Mouse (Mus musculus): Measurements from ENCODE around the gene Olig3.

Olig3 gene

DNA sequence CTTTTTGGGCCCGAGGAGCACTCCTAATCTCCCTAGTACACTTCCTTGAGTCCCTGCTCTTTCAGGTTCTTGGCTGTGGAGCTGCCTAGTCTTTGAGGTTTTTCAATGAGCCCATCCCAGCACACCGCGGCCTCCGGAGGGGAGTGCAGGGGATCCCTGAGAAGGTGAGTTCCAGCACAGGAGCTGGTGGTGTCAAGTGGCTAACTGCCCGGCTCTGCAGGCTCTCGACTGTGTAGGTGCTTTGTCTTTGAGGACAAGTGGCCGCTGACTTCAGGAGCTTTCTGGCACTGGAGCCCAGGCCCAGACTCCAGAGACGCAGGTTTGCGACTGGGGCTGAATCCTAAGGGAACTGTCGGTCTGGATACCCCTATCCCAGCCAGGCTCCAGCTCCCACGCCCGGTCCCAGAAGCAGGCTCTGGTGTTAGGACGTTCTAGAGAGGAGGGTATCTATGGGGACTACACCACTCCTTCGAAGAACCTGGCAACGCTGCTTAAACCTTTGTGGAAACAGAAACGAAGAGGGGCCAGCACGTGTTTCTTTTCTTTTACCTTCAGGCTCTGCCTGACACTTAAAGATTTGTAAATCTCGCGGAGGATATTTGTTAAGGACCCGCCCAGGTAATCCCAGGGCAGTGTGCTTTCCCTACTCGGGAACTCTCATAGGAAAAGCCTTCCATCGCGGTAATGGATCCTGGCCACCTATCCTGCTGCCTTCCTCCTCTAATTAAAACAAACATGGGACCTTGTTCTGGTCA, 5.4 kb downstream of the Olig3 start:
- DNase-seq, result peak; percentile 81

DNA sequence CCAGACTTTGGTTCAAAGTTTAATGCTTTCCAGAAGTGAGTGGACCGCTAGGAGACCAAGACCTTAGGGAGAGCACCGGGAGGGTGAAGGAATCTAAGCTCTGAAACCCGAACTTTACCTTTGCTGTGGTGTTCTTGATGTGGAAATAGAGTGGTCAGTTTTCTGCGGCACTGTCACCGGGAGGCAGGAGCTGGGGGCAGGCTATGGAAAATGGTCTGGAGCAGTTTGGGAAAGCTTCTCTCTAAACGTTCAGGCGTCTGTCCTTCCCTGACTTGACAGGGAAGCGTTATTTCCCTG, 5.9 kb downstream of the Olig3 start:
- no peak for DNase-seq

DNA sequence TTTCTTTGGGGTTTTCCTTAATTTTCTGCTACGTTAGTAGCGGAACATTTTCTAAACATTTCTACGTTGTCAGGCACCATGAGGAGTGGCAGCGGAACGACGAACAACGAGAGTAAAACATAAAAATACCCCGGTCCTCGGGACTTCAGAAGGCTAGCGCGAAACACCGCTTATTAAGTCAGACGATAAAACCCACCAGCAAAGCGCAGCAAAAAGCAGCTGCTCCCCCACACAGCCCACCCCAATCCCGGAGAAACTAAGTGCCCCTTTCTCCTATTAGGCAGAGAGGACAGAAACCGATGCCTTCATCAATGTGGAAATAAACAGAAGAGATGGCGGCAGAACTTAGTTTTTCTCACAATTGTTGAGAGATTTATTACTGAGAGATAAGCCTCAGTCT, 6.5 kb downstream of the Olig3 start:
- DNase-seq, result no peak

DNA sequence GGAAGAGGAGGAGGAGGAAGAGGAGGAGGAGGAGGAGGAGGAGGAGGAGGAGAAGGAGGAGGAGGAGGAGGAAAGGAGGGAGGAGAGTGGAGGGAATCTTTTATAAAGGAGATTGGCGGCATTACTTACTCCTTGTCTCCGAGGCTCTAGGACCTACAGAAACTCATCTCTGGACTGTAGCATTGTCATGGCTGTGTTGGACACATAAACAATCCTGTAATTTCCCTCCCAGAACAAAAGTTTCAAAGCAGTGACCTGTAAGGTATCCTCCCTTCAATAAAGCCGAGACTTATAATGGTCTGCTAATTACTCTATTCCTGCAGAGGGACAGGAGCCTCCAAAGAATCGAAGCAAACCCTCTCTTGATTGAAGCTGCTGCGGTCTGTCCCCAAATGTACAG, 7.0 kb downstream of the Olig3 start:
- peak; percentile 5 for DNase-seq

DNA sequence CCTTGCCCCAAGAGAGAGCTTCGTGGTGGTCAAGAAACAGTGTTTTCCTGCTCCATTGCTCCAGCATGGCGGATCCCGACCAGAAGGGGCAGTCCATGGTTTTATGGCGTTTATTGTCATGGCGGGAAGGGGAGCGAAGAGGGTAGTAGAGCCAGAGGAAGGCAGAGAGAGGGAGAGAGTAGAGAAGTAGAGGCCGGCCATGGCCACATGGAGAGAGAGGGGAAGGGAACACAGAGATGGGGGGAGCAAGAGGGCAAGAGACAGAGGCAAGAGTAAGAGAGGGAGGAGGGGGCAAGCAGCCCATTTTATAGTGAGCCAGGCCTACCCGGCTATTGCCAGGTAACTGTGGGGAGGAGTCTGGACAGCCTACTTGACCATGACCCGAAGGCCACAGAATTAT, 12.8 kb downstream of the Olig3 start:
- peak; percentile 83 for DNase-seq

DNA sequence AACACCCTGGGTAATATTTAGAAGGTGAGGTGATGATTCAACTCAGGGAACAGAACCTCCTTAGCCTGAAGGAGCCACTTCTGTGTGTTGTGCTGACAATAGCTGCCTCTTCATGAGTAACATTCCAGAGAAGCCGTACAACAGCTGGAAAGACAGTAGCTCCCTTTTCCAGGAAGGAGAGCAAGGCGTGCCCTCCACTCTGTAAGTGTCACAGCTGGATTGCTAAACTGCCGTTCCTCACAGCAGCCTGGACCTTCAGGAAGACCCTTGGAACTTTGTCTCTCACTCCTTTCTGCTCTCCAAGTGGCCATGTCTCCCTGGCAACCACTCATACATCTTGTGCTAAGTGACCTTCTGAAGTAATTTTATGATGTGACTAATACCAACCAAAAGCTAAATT, 13.8 kb downstream of the Olig3 start:
- DNase-seq, result peak; percentile 55

DNA sequence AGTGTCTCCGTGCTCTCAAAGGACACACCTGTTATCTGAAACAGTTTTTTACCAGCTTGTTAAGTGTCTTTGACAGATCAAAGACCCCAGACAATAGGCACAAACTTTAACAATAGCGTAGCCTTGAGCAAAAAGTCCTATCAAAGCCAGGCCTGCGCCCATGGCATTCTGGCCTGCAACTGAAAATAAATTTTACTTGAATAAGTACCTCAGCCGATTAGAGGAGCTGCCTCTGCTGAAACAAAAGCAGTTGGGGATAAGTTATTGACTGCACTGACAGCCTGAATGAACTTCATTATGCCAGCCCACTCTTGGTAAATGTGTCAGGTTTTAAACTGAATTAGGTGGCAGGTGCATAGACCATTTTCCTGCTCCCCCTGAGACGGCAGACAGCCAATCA, 15.9 kb downstream of the Olig3 start:
- peak; percentile 76 for DNase-seq

DNA sequence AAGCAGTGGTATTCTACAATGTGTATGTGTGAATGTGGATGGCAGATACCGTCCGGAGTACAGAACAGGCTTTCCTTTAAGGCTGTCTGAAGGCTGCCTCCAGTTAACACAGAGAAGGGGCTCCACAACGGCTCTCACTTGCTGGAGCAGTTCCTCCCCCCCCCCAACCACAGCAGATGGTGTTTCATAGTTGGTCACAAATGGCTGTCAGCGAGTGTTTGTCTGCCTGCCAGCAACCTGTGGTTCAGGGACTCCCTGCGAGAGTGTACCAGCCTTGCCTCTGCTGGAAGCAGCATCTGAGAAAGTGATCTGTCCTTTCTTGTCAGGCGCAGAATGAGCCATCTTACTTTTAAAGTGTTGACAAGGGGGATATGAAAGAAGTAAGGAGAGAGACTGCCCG, 17.5 kb downstream of the Olig3 start:
- peak; percentile 61 for DNase-seq

DNA sequence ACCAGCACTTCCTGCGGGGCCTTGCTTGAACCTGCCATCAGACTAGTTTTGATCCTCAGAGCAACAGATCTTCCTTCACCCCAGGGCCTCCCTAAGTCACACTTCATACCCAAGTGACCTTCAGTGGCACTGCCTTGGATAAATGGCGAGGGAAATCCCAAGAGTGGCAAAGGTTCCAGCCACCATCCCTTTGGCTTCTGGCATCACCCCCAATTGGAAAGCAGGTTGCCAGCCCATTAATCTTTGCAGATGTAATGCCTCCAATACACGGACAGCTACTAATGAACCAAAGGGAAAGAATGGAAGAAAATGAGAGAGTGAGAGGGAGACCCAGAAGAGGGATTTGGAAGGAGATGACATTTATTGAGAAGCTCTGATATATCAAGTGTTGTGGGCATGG, 18.0 kb downstream of the Olig3 start:
- no peak for DNase-seq

DNA sequence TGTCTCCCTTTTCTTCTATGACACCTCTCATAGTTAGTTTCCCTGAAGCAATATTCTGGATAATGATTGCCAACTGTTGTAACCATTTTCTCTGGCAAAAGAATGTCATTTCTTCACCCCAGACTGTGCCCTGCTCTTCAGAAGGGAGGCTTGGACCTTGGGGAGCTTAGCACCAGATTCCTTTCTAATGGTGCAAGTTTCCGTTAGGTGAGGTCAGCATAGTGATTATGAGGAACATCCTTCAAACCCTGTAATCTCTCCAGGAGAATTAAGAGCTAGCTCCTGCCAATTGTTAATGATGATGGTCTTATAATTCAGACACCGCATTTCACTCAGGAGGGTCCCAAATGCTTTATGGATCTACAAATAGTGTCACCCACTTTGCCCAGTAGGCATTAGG, 19.5 kb downstream of the Olig3 start:
- peak; percentile 37 for DNase-seq

DNA sequence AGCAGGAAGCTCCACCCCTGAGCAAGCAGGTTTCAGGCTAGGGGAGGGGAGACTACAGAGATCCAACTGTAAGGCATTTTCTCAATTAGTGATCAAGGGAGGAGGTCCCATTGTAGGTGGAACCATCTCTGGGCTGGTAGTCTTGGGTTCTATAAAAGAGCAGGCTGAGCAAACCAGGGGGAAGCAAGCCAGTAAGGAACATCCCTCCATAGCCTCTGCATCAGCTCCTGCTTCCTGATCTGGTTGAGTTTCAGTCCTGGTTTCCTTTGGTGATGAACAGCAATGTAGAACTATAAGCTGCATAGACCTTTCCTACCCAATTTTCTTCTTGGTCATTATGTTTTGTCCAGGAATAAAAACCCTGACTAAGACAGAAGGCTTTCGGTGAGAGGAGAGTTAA, 24.6 kb downstream of the Olig3 start:
- DNase-seq, result peak; percentile 60

DNA sequence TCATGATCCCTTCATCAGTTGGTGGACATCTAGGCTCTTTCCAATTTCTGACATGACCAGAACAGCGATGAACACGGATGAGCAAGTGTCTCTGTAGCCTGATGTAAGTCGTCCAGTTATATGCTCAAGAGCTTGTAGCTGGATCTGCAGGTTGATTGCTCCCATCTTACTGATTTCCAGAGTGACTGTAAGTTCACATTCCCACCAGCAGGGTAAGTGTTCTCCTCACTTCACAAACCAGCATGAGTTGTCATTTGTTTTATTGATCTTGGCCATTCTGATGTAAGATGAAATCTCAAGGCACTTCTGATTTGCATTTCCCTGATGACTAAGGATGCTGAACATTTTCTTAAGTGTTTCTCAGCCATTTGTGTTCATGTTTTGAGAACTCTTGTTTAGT, 27.8 kb downstream of the Olig3 start:
- peak; percentile 1 for DNase-seq

DNA sequence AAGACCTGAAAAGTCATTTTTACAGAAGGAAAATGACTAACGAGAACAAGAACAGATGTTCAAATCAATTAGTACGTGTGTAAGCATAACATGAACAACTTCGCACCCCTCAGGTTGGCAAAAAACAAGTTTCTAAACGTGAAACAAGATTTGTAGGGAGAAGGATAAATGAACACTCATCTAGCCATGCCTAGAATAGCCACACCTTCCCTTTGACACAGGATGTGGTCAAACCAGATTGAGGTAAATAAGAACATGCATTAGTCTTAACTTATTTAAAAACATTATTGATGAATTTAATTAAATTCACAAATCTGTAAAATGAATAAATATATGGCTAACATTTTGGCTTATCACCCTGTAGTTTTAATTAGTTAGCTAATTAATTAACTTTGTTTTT, 35.5 kb downstream of the Olig3 start:
- DNase-seq, result peak; percentile 3

DNA sequence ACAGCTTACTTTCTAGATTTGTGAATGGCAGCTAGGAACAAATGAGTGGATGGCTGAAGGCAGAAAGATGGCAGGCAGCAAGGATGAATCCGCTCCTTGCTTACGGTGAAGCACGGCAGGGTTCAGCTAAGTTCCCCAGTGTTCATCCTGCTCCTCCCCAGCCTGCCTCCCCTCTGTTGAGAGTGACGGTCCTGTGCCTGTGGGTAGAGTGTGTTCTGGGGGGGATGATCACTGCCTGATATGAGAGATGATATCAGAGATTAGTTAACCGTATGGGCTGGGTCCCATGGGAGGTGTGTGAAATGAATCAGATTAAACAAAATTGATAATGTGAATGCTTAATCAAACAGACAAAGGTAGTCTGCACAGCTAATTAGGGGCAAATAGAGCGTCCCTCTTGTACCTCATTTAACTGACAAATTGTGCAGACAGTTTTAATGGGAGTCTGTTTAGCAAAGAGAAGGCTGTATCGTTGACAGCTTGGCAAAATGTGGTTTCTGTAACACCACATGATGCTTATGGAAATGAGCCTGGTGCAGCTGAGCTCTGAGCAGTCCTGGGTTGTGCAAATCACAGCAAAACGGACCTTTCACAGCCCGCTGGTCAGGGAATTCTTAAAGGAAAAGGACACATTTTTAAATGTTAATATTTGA, 40.3 kb downstream of the Olig3 start:
- peak; percentile 58 for DNase-seq

DNA sequence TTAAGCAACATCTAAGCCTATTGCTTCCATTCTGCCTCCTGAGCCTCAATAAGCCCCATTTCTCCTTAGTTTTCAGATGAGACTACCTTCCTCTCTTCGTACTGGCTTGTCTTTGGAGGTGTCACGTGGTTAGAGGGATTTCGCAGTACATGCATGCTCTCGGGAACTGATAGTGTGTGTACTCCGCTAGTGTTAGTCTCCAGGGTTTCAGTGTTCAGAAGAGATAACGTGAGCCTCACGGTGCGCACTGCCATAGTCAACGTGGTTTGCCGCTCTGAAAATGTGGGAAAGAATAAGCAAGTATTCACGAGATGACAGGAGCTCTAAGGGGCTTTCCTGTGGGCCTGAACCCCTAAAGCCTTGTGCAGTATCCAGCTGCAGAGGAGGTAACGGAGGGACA, 41.1 kb downstream of the Olig3 start:
- peak; percentile 61 for DNase-seq

DNA sequence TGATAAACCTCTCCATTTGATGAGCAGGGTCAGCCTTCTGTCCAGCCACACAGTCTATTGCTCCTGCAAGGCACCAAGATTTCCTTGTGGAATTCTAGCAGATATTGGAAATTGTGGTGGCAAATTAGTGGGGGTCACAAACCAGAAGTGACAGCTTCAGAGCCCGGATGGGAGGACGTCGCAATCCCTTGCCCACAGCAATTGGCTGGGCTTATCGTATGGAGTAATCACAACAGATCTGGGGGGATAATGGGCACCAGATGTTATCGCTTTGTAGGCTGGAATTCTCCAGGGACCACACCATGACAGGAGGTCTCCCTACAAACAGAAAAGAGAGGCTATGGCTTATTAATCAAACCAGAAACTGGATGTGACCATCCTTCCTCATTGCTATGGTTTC, 44.8 kb downstream of the Olig3 start:
- DNase-seq, result no peak

DNA sequence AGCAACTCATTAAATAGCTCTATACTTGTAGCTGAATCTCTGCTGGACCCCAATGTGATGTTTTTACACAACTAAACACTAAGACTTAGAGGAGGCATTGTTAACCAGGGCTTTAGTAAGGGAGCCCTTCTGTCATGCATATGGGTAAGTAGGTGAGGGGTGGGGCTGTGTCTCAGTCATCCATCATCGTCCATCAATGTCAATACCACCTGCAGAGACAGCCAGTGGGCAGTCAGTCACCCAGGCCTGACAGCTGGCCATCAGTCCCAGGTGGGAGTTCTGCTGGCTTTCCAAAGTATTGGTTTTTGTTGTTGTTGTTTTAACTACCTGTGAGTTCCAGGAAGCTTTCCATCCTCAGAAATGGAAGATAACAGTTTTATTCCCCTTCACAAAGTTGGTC, 48.1 kb downstream of the Olig3 start:
- DNase-seq, result no peak

DNA sequence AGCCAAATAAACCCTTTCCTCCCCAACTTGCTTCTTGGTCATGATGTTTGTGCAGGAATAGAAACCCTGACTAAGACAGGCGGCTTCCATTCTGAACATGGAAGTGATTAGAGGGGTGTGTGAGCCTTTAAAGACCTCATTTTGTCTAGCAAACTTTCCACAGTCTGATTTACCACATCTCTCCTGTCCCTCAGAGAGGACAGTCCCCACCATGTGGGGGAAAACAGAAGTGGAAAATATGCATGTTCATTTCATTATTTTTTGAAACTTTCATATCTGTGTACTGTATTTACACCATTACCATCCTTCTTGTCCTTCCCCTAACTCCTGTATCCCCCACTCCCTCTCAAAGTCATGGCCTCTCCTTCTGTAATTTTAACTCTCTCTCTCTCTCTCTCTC, 49.6 kb downstream of the Olig3 start:
- no peak for DNase-seq

DNA sequence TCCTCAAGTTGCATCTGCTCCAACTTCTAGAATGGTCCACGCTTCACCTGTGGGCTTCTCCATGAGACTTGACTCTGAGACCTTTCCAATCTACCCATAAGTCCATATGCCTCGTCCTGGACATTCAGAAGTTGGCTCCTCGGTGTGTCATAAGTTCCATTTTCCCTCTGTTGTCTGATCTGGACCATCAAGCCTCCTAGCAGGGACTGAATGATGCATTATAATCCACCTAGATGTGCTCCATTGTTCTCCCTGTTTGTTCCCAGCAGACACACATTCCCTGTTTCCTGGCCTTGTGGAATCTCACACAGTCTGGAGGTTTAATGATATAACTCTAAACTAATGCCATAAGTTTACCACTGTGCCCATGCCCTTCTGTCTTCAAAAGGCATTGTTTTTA, 50.8 kb downstream of the Olig3 start:
- DNase-seq, result no peak

Measured in heart, adult 11 months (tissue).